In genomic region chr13:112088312-112088771, GRCm38 (mm10) we compare ENCODE assay signal across 8 mouse cellular contexts.
DNase-seq lines count a peak whose midpoint lies in the region; ATAC-seq and TF ChIP-seq lines count a peak whose summit lies in the region.

No protein-coding gene starts in this region.

- WGBS in hindbrain, embryonic 10.5 days, result 15% methylated on average over 5 of the region's 5 CpGs
- WGBS in hindbrain, embryonic 13.5 days, result 26% methylated on average over 5 of the region's 5 CpGs
- 12% methylated on average over 5 of the region's 5 CpGs for whole genome bisulfite sequencing in heart, adult 2 months

- no peak for TF ChIP-seq CTCF in heart, adult 2 months (IDR thresholded peaks at IDR 0.05)

- no peak for ATAC-seq in hindbrain, embryonic 13.5 days (ENCODE audit: low FRiP score)

- intact Hi-C loops in heart, adult 2 months (cut with DNase I), result loop anchor here (5.0 kb wide), 1 partner anchor 301 kb away; no protein-coding TSS in a partner anchor
- intact Hi-C loops in left cerebral cortex, postnatal 25 days (cut with DNase I), result no loop called here

- no peaks in the 10 kb centered on the region for H3K79me2 ChIP-seq in heart, adult 2 months (replicated peaks; ENCODE audit: control insufficient read depth, insufficient read depth, low read length)

- H3K4me1 ChIP-seq in hindbrain, embryonic 10.5 days (replicated peaks), result peaks cover 21% of the 10 kb centered on the region
- 0 out of 2 replicates have a peak, but pooled peaks cover 10% of the 10 kb centered on the region for H3K4me1 ChIP-seq in hindbrain, embryonic 13.5 days (replicated peaks)
- H3K4me1 ChIP-seq in heart, adult 2 months (ENCODE audit: control insufficient read depth, insufficient read depth, low read length), result peaks cover 11% of the 10 kb centered on the region

- no peak overlapping the region for H3K4me3 ChIP-seq in hindbrain, embryonic 10.5 days
- H3K4me3 ChIP-seq in hindbrain, embryonic 13.5 days, result no peak overlapping the region
- no peak overlapping the region for H3K4me3 ChIP-seq in heart, adult 2 months

- TF ChIP-seq POLR2A in heart, adult 2 months (IDR thresholded peaks at IDR 0.05; ENCODE audit: insufficient read depth, low read depth, low read length), result no peak

- no peaks in the 10 kb centered on the region for H3K9me3 ChIP-seq in hindbrain, embryonic 10.5 days
- H3K9me3 ChIP-seq in hindbrain, embryonic 13.5 days, result no peaks in the 10 kb centered on the region

- no peak overlapping the region for H3K4me2 ChIP-seq in hindbrain, embryonic 13.5 days

- no peaks in the 10 kb centered on the region for H3K36me3 ChIP-seq in hindbrain, embryonic 10.5 days
- H3K36me3 ChIP-seq in hindbrain, embryonic 13.5 days, result no peaks in the 10 kb centered on the region
- peaks cover 2% of the 10 kb centered on the region; the same call in 1 of the 2 replicates for H3K36me3 ChIP-seq in heart, adult 2 months (ENCODE audit: control insufficient read depth, insufficient read depth, low read length)

- no peak for TF ChIP-seq EP300 in heart, adult 2 months (IDR thresholded peaks at IDR 0.05; ENCODE audit: insufficient read depth, low read depth, low read length)

- H3K27ac ChIP-seq in hindbrain, embryonic 10.5 days, result peak overlapping the region; percentile 76
- H3K27ac ChIP-seq in hindbrain, embryonic 13.5 days, result no peak overlapping the region
- peak overlapping the region; percentile 18; the same call in 1 of the 2 replicates for H3K27ac ChIP-seq in heart, adult 2 months

- H3K9ac ChIP-seq in hindbrain, embryonic 13.5 days, result no peak overlapping the region
- no peak overlapping the region for H3K9ac ChIP-seq in heart, adult 2 months (ENCODE audit: low read depth, low read length)

- peak; percentile 61 for DNase-seq in hindbrain, embryonic 10.5 days (ENCODE audit: low spot score)
- DNase-seq in heart, adult 2 months, result peak; percentile 52 to 76
- peak; percentile 53 for DNase-seq in kidney, postnatal 14 days
- DNase-seq in lung, postnatal 36 days, result peak; percentile 78
- no peak for DNase-seq in layer of hippocampus, postnatal 14 days (ENCODE audit: low spot score in 2 of 2)
- DNase-seq in thymus, postnatal 10 days (ENCODE audit: low spot score in 2 of 2), result no peak
- DNase-seq in left cerebral cortex, postnatal 25 days (ENCODE audit: low spot score in 2 of 2), result no peak

- H3K27me3 ChIP-seq in hindbrain, embryonic 10.5 days (ENCODE audit: insufficient read depth, poor library complexity, severe bottlenecking), result no peaks in the 10 kb centered on the region
- no peaks in the 10 kb centered on the region for H3K27me3 ChIP-seq in hindbrain, embryonic 13.5 days
- no peaks in the 10 kb centered on the region for H3K27me3 ChIP-seq in heart, adult 2 months (ENCODE audit: control insufficient read depth, insufficient read depth, low read length)

Comparison
In these comparisons a context has a peak if more than half of its experiments do, and no peak if none do; other contexts are left out.
1. DNase-seq: peak in hindbrain, embryonic 10.5 days (single experiment), heart, adult 2 months (2 of 2), kidney, postnatal 14 days (single experiment) and lung, postnatal 36 days (single experiment); none in layer of hippocampus, postnatal 14 days (0 of 2), thymus, postnatal 10 days (0 of 2) and left cerebral cortex, postnatal 25 days (0 of 2).